Mouse (Mus musculus): ENCODE measurements at regions not wholly inside any gene's neighbourhood (a gene's known extent, or its start where the extent isn't known, plus 50 kb on each side); places are given as distances from the start of the nearest gene placed in this dataset.

DNA sequence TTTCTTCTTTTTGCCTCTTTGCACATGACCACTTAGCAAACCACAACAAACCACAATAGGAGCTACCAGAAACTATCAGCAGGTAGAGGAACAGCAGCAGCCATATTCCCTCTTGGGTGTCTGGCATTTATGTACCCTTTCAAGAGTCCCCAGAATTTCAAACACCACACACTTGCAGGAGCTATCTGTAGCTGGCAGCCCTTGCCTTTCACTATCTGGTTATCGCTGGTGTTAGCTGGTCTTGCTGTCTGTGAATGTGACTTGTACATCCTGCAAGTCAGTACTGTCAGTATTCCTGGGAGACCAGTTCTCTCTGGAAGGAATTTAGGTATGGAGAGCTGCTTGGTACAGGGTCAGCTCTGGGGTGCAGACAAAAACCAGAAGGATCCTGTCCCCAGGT is 327.3 kb upstream of the C9orf72 start:
- TF ChIP-seq CTCF (IDR thresholded peaks at IDR 0.05; ENCODE audit: low read depth, low read length) (no peak), GATA1 (IDR thresholded peaks at IDR 0.05; ENCODE audit: borderline replicate concordance, low read length) (no peak), POLR2AphosphoS5 (IDR thresholded peaks at IDR 0.05; ENCODE audit: insufficient replicate concordance, low read depth, low read length) (no peak), GATA2 (IDR thresholded peaks at IDR 0.05; ENCODE audit: borderline replicate concordance, low read depth, low read length) (no peak), TAL1 (conservative IDR thresholded peaks at IDR 0.05; ENCODE audit: low read depth, low read length) (no peak)
